Mouse (Mus musculus) Patski (cell line): ENCODE data around the gene Ppp1r13b. TPM values are rescaled to one million over a fixed set of nuclear protein-coding genes. Genes with fewer than 3 reads are reported as not detected.

Experiments
- ATAC-seq: fragments of 100-300 bp; one replicate; pipeline ENCODE4 v1.8.0; 2021
- CTCF ChIA-PET: fragments of 350-600 bp; sonication (Branson Sonifier 250); formaldehyde crosslinking; loops from one replicate; lab custom pipeline; 2022; ENCODE audit warnings: inconsistent platforms; lab: Charles Lee
- POLR2A ChIA-PET: fragments of 350-600 bp; sonication (Branson Sonifier 250); formaldehyde crosslinking; loops from one replicate; lab custom pipeline; 2022; ENCODE audit warnings: antibody characterized with exemption, inconsistent platforms; lab: Charles Lee
- DNase-seq: peaks from one replicate; pipeline ENCODE4 v3.0.0-alpha.2; 2011; ENCODE audit warnings: low read depth, low spot score
- H3K27me3 ChIP-seq: fragments of 371-371 bp; one replicate; pipeline ENCODE4 v1.5.1; 2021
- CTCF ChIP-seq: fragments of 100-300 bp; IDR thresholded peaks from one replicate; pipeline ENCODE4 v1.5.1; 2021
- in situ Hi-C: fragments of 300-500 bp; cut with MboI; formaldehyde crosslinking; loops from 3 replicates; pipeline ENCODE4 v1.11.1; 2018; ENCODE audit warnings: low pct_unique_long_range_greater_than_20kb, mixed read lengths
- polyA plus RNA-seq: library from polyadenylated mRNA; unstranded; gene quantifications from one replicate; pipeline ENCODE4 v1.2.3, GENCODE M21; 2021

The Ppp1r13b gene
- polyA plus RNA-seq, 1 experiment from 2014 or later, result 6.9 TPM

GRCm38 (mm10) chr12:111853011-111853436 lies 54.9 kb downstream of the Ppp1r13b start:
- ATAC-seq (no peak), DNase-seq (no peak)
- no peaks in the 10 kb centered on the region for H3K27me3 ChIP-seq
- in situ Hi-C loops, result no loop called here
- POLR2A ChIA-PET, result no interaction called here
- CTCF ChIA-PET, result interaction anchor here (0.9 to 1.2 kb wide), 2 partner anchors 8 to 71 kb away, joined by 3 read pairs; no protein-coding TSS in a partner anchor
- TF ChIP-seq CTCF, result no peak

DNA sequence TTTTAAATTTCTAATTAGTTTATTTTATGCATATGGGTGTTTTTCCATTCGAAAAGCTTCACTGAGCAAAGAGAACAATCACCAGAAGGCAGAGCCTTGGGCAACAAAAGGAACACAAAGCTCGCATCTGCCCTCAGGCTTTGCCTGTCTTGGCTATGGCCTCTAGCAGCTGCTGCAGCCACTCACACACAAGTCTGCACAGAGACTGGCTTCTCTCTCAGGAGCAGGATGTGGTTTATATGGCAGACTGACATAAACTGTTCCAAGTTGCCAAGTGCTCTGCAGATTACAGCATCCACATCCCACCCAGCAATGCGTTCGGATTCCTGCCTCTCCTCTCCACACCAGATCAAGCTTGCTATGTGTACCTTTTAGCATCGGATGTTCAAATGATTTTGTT lies 56.2 kb downstream of the Ppp1r13b start:
- in situ Hi-C loops, result no loop called here
- ChIA-PET POLR2A (no interaction called here), CTCF (interaction anchor here (0.7 to 0.9 kb wide), 2 partner anchors 10 to 33 kb away, joined by 3 to 4 read pairs; no protein-coding TSS in a partner anchor)
- ATAC-seq (no peak), DNase-seq (no peak)
- H3K27me3 ChIP-seq, result no peaks in the 10 kb centered on the region
- no peak for TF ChIP-seq CTCF

DNA sequence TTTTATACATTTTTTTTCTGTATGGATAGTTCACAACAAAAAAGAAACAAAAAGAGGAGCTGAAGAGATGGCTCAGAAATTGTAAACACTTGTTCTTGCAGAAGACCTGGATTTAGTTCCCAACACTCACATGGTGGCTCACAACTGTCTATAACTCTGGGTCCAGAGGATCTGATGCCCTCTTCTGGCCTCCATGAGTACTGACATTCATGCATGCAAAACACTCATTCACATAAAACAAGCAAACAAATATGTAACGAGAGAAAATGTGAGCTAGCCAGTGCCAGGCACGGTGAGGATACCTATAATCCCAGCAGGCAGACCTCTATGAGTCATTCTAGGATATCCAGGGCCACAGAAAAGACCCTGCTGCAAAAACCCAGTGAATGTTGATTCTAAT lies 56.7 kb downstream of the Ppp1r13b start:
- TF ChIP-seq CTCF, result peak; percentile 55
- H3K27me3 ChIP-seq, result no peaks in the 10 kb centered on the region
- ChIA-PET POLR2A (no interaction called here), CTCF (interaction anchor here (0.7 to 0.9 kb wide), 2 partner anchors 10 to 33 kb away, joined by 3 to 4 read pairs; no protein-coding TSS in a partner anchor)
- ATAC-seq (no peak), DNase-seq (no peak)
- in situ Hi-C loops, result no loop called here

GRCm38 (mm10) chr12:111848300-111848798 lies 59.6 kb downstream of the Ppp1r13b start:
- in situ Hi-C loops, result no loop called here
- H3K27me3 ChIP-seq, result no peaks in the 10 kb centered on the region
- POLR2A ChIA-PET, result no interaction called here
- DNase-seq, result no peak
- CTCF ChIA-PET, result no interaction called here
- no peak for ATAC-seq
- TF ChIP-seq CTCF, result no peak

GRCm38 (mm10) chr12:111846815-111847214 lies 61.1 kb downstream of the Ppp1r13b start:
- TF ChIP-seq CTCF, result no peak
- ATAC-seq, result no peak
- POLR2A ChIA-PET, result interaction anchor here (0.8 kb wide), 1 partner anchor 12 kb away, joined by 8 read pairs; no protein-coding TSS in a partner anchor

DNA sequence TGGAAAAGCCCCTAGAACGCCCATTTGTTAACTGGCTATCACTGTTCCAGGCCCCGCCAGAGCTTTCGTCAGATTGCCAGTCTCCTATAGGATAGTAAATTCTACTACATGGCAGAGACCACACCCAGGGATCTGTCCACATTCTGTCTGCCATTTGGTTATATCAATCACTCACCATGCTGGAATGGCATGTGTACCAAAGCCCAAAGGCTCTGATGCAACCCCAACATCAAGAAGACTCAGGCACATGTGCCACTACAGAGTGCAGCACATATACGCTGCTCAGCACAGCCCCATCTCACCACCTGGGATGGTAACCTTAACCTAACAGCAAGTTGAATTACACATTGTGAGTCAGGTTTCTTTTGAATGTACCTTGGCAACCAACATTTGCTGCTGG lies 62.0 kb downstream of the Ppp1r13b start:
- in situ Hi-C loops, result no loop called here
- ATAC-seq (no peak), DNase-seq (no peak)
- no peak for TF ChIP-seq CTCF
- POLR2A ChIA-PET, result no interaction called here
- CTCF ChIA-PET, result no interaction called here
- no peaks in the 10 kb centered on the region for H3K27me3 ChIP-seq

More at GRCm38 (mm10) chr12:111846815-111847214, 61.1 kb downstream of the Ppp1r13b start:
- CTCF ChIA-PET, result no interaction called here
- no peak for DNase-seq
- H3K27me3 ChIP-seq, result no peaks in the 10 kb centered on the region
- in situ Hi-C loops, result no loop called here

DNA sequence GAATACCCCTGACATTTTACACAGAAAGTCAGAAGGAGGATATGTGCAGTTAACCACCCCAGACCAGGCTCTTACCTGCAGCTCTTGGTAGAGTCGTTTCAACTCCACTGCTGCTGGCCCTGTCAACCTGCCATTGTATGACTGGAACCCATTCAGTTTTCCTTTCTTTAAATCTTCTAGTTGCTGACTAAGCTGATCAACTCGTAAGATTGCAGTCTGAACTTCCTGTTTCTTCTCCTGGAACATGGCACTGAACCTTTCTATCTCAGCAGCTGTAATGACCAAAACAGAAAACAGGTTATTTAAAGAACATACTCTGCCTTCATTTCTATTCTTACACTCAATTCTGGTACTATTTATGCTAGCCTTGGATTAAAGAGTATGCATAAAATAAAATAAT lies 64.4 kb downstream of the Ppp1r13b start:
- CTCF ChIA-PET, result no interaction called here
- ATAC-seq, result no peak
- POLR2A ChIA-PET, result interaction anchor here (0.8 kb wide), 1 partner anchor 11 kb away, joined by 3 read pairs; no protein-coding TSS in a partner anchor
- H3K27me3 ChIP-seq, result no peaks in the 10 kb centered on the region
- in situ Hi-C loops, result no loop called here
- TF ChIP-seq CTCF, result no peak
- no peak for DNase-seq

DNA sequence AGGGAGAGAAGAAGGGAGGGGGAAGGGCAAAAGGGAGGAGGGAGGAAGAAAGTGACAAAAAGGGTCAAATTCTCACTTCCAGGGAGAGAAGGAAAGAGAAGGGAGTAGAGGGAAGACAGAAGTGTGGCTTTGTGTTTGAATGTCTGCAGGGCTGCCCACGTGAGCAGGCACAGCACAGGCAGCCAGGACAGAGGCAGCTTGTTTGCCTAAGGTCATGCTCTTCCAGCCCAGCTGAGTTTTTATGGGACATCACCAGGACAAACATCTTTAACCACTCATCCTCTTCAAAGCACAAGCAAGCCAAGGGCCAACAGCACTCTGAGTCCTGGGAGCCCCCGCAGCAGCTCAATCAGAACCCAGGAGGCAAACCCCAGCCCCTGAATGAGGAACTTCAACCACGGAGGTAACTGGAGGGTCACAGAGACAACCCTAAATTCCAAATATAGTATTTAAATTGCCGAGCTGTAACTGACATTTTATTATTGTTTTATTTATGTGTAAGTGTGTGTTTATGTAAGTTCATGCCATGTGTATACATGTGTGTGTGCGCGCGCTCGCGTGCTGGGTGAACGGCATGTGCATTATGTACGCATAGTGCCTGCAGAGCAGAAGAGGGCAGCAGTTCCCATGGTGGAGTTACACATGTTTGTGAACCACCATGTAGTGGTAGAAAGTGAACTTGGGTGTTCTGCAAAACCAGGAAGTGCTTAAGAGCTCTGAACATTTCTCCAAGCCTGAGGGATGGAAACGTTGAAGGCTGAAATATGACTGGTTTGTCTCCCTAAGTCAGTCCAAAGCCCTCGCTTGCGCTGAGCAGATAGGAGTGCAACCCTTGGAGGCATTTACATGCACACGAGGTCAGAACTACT lies 65.1 kb downstream of the Ppp1r13b start:
- in situ Hi-C loops, result no loop called here
- no peaks in the 10 kb centered on the region for H3K27me3 ChIP-seq
- POLR2A ChIA-PET, result no interaction called here
- CTCF ChIA-PET, result no interaction called here
- no peak for TF ChIP-seq CTCF
- no peak for ATAC-seq
- no peak for DNase-seq

DNA sequence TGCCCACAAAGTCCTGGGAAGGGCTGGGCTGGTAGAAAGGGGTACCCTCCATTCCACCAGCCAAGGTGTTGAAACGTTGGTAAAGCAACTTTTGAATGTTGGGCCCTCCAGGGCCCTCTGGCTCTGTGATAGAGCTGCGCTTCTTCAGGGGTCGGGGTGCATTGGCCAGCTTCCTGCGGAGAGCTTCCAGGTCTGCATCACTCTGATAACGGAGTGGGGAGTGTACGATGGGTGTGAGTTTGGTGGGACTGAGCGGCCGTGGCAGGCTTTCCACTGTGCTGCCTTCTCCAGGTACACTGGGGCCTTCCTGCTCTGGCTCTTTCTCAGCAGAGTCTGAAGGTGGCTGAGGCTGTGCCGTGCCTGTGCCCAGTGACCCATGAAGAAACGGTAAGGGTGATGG lies 74.5 kb downstream of the Ppp1r13b start:
- DNase-seq (no peak), ATAC-seq (no peak)
- ChIA-PET POLR2A (no interaction called here), CTCF (no interaction called here)
- no peak for TF ChIP-seq CTCF
- in situ Hi-C loops, result no loop called here
- H3K27me3 ChIP-seq, result no peaks in the 10 kb centered on the region

DNA sequence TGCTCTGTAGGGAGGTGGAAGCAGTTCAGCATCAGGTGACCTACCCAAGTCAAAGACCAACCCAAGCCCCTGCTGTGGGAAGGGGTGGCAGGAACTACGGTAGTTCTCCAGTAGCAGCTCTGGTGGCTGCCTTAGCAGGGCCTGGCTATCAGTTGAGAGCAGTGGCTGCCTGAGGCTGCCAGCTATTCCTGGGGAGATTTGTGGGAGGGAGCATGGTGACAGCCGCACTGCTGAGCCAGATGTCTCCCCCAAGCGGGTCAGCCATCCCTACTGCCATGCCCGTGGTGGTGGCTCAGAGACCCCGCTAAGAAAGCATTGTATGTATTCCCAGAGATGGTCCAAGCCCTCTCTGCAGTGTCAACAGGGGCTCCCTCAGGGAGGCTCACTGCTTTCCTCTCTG lies 75.3 kb downstream of the Ppp1r13b start:
- ChIA-PET POLR2A (no interaction called here), CTCF (no interaction called here)
- ATAC-seq (no peak), DNase-seq (no peak)
- H3K27me3 ChIP-seq, result no peaks in the 10 kb centered on the region
- no peak for TF ChIP-seq CTCF
- in situ Hi-C loops, result no loop called here

DNA sequence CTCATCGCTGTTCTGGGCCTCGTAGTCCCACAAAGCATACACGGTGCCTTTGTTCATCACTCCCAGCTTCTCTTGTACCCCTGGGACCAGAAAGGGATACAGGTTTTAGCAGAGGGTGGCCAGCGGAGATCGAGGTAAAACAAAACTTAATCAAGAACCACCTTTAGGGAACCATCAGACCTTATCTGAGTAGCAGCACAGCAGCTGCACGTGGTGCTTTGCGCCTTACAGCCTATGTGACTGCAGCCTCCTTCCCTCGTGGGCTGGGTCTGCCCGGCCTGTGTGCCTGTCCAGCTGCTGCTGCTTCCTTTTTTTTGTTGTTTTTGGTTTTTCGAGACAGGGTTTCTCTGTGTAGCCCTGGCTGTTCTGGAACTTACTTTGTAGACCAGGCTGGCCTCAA lies 77.5 kb downstream of the Ppp1r13b start:
- POLR2A ChIA-PET, result no interaction called here
- no peak for TF ChIP-seq CTCF
- CTCF ChIA-PET, result no interaction called here
- ATAC-seq (no peak), DNase-seq (no peak)
- H3K27me3 ChIP-seq, result no peaks in the 10 kb centered on the region
- in situ Hi-C loops, result no loop called here
